Mouse (Mus musculus) mature B cell (primary cell): ENCODE results near the gene Hist1h2aa.

Source experiments
- in situ Hi-C: fragments of 300-500 bp; cut with MboI; formaldehyde crosslinking; loops from 2 replicates; pipeline ENCODE4 v1.14.3; 2019

Gene Hist1h2aa

DNA sequence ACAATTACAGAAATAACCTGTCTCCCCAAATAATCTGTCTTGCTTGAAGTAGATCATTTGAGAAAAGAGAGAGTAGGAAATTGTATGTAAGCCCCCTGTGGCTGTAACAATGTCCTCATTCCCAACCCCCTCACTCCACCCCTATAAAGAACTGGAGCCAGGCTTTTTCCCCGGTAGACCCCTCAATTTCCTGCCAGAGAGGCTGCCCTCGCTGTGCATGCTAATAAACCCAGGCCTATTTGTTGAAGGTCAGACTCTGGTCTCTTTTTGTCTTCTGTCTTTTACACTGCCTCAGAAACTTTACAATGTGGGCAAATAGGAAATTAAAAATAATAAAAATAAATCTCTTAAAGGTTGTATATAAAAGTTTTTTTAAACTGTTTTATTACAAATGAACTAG lies 12.0 kb downstream of the Hist1h2aa start:
- in situ Hi-C loops: no loop called here

DNA sequence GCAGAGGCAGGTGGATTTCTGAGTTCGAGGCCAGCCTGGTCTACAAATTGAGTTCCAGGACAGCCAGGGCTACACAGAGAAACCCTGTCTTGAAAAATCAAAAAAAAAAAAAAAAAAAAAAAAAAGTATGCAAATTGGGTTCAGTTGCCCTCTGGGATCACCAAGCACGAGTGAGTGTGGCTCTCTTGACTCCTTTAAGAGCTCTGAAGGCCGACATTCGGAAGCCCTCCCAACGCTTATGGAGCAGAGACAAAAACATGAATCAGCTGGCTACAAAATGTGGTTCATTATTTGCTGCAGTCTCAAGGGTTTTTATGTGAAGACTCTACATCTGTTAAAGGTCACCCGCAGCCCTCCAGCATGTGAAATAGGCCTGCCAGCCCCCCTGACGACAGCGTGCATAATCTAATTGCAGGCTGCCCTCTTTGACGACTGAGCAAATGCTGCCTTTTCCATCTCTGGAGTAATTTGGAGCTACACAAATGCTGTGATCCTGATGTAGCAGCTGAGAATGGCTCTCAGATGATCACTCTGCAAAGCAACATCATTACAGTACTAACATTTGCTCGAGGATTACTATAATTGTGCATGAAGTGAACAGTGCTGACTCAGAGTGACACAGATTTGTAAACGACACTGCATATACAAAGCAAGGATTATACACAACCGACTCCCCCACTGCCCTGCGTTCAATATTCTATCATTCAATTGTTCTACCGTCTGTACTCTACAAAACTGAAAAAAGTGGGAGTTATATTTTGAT lies 15.4 kb downstream of the Hist1h2aa start:
- in situ Hi-C loops: loop anchor here (10.0 kb wide), 1 partner anchor 115 kb away; the partner anchor contains the start of gene Slc17a3

DNA sequence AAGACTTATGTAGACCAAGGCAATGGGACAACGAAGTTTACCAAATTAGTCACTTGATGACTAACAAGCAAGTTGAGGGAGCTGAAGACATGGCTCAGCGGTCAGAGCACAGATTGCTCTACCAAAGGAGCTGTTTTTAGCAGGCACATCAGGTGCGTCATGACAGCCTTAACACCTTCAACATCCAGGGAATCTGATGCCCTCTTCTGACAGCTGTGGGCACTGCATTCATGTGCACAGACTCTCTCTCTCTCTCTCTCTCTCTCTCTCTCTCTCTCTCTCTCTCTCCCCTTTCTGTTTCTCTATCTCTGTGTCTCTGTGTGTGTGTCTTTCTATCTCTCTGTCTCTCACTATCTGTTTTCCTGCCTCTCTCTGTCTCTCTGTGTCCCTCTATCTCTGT lies 16.7 kb downstream of the Hist1h2aa start:
- in situ Hi-C loops: loop anchor here (10.0 kb wide), 1 partner anchor 116 kb away; the partner anchor contains the start of gene Slc17a3

DNA sequence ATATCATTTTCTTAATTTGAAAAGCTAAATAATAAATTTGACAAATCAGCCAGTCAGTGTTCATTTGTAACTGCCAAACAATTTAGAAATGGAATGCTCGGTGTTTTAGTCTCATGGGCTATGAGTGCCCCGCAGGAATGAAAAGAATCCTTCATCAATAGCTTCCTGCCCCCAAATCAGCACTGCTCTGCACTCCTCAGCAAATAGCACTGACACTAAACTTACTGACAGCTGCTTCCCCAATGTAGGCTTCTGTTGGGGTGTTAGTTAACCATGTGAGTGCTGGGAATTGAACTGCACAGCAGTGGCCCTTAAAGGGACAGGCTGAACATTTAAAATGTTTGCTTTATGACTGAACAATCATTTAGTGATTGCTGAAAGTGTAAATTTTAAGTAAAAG lies 25.5 kb downstream of the Hist1h2aa start:
- in situ Hi-C loops: loop anchor here (10.0 kb wide), 1 partner anchor 125 kb away; the partner anchor contains the start of gene Slc17a3

DNA sequence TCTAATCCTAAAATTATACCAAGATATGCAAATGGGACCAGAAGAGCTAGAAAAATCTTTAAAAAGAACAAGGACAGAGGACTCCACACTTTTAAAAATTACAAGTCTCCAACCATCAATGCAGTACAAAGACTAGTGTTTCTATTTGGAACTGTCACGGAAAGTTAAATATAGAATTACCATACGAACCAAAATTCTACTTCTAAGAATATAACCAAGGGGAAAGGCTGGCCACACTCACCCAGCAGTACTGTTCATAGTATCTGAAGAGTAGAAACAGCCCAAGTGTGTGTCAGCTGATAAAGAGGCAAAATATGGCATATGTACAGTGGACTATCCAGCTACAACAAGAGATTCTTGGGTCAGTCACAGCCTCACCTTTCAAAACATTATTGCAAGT lies 30.6 kb downstream of the Hist1h2aa start:
- in situ Hi-C loops: no loop called here

DNA sequence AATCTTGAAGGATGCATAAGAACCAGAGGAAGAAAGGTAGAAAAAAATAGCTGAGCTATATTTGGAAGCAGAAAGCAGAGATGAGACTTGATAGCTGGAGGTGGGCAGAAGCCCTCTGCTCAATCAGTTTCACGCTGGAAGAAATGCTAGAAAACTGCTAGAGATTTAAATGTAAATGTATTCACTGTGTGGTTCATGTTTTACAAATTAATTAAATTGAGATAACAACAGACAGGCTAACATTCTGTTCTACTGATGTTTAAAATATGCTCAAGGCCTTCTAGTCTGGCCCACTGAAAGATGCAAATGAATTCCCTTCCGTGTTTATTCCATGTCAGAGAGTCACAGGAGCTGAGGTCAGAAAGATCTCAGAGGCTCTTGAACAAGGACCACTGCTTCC lies 37.6 kb downstream of the Hist1h2aa start:
- in situ Hi-C loops: no loop called here

DNA sequence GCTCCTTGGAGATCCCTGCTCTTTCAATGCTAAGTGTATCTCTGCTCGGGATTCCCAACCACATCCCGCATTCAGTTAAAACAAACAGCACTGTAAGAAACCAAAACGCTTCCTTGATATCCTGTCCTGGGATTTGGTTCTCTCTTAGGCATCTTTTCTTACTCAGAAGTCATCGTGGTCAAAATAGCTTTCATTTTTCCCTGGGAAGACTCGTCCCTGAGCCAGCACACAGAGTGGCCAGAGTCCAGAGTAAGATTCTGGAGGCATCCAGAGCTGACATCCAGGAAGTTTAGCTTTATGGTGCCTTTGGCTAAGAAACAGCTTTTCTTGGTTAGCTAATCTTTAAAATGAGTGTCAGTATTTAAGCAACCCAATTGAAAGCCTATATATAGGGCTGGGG lies 38.0 kb downstream of the Hist1h2aa start:
- in situ Hi-C loops: no loop called here
